Mouse (Mus musculus): ENCODE results near the gene Olfr13.

- TF ChIP-seq CTCF (IDR thresholded peaks at IDR 0.05; ENCODE audit: extremely low read depth, insufficient read length, insufficient replicate concordance, low read depth, low read length) (no peak), POLR2A (IDR thresholded peaks at IDR 0.05; ENCODE audit: low read depth, low read length) (no peak)
Measured at GRCm38 (mm10) chr6:43205355-43205754, 33.4 kb downstream of the Olfr13 start.

All from small intestine, adult 2 months (tissue).